Mouse (Mus musculus) testis, postnatal 14 days (tissue): Measurements from ENCODE around the gene Wdr82.
"Not testable (repeated sequence)": the region's sequence is repeated elsewhere in the genome, so short reads cannot be mapped to it uniquely, and the experiment has no call there.

Experiments used
- DNase-seq: peaks from one replicate; pipeline ENCODE4 v3.0.0; 2021; ENCODE audit warnings: low spot score

Gene Wdr82

DNA sequence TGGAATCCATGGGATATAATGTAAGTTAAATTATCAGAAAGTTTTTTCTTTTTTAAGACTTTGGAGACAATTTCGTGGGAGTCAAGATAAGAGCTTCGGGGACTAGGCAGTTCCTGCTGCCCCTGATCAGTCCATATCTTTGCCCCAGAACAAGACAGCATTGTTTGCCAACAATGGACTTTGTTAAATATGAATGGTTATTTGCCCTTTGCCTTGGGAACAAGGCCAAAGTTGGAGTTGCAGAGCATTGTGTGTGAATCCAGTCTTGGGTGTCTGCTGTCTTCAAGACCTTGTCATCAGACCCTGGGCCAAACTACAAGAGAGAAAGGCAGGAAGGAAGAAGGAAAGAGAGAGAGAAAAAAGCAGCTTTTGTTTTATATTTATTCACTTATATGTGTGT, 4.0 kb upstream of the Wdr82 start:
- DNase-seq, result peak; percentile 67

DNA sequence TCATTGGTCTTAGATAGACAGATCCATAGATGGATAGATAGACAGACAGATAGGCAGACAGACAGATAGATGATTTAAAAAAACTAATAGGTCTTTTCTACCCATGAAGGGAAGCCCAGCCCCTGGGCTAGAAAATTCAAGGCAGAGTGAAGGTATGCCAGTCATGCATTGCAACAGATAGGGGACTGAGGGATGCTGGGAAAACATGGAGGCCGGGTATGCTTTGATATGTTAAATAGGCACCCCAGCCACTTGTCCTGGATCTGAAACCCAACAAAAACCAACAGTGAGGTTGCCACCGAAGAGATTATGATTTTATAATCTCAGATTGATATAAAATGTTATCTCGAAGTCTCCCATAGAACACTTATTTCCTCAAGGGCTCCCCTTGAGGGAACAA, 3.5 kb upstream of the Wdr82 start:
- DNase-seq, result no peak

DNA sequence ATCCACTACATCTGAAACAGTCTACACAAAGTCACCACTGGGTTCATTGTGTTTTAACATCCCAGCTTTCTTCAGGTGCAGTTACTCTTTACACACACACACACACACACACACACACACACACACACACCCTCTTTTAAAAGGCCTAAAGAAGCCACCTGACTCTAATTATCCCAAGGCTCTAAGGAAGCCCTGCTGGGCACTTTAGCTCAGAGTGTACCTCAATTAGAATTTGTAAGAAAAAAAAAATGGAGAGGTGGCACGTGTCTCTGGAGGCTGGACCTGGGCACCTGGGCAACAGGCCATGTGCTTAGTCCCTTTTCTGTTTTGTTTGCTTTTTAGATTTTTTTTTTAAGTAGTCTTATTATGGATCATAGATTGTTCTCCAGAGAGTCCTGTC, 3.0 kb upstream of the Wdr82 start:
- DNase-seq, result no peak

DNA sequence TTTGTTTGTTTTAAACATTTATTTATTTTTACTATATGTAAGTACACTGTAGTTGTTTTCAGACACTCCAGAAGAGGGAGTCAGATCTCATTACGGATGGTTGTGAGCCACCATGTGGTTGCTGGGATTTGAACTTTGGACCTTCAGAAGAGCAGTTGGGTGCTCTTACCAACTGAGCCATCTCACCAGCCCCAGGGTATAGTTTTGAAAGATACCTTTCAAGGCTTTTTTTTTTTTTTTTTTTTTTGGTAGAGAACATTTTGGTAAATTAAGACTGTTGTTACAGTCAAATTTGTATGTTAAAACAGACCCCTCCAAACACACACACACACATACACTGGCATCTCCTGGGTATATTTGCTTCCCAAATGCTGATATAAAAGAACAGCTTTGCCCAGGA, 1.7 kb upstream of the Wdr82 start:
- not testable (repeated sequence) for DNase-seq

DNA sequence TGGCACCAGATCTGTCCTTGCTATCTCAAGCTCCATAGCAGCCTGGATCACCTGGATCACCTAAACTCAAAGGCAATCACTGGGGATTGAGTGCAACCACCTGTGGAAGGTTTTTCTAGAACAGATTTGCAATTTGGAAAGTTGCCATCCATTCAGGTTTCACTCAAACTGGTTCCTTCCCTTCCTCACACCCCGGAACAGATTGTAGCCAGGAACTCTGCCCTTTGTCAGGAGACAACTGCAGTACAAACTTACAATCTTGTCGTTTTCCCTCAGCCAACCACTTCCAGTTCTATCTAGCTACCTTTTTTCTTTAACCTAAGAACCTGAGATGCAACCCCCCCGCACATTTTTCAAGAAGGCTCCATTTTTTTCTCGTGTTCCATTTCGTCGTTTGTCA, 811 bp upstream of the Wdr82 start:
- DNase-seq, result no peak

DNA sequence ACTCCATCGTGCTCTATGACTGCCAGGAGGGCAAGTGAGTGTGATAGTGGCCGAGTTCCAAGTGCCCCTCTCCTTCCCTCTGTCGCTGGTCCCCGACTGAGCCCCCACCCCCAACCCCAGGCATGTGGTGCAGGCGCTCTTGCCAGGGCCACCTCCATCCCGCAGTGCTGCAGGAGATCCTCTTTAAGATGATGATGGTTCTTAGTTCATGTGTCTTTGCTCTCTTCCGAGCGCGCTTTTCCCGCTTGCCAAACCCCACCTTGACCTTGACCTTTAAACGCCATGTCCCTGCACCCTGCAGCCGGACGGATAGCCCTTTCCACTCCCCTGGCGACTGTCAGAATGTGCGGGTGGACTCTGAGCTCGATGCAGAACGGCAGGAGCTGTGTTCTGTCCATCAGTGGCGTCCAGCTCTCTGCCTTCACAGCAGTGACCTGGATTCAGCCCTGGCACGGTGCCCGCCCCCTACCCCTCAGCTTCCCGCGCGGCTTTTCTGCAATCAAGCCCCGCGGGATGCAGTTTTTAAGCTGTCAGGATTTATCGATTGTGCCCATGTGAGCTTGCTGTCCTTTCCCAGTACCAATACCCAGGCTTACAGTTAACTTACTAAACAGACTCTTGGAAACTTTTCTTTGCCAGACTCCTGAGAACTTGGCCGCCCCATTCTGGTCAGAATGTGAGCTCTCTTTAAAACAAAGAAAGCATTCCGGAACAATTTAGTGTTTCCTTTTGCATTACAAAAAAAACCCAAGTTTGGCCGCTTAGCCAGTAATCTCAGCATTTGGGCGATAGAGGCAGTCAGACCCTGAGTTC, 824 bp downstream of the Wdr82 start:
- DNase-seq, result peak; percentile 74

DNA sequence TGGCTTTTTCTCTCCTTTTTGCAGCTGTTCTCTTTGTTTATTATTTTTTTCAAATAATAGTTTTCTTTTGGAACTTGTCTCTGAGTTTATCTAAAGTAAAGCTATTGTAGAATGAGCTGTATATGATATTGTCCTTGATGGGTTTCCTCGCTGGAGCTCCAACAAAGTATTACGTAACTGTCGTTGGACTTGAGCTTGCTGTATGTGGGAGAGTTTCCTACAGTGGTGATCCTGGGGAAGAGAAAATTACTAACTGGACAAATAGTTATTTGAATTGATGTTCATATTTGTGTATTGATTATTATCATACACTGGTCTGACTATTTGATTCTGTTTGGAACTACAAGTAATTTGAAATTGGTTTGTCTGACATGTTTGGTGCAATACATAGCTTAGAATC, 1.8 kb downstream of the Wdr82 start:
- DNase-seq, result no peak

DNA sequence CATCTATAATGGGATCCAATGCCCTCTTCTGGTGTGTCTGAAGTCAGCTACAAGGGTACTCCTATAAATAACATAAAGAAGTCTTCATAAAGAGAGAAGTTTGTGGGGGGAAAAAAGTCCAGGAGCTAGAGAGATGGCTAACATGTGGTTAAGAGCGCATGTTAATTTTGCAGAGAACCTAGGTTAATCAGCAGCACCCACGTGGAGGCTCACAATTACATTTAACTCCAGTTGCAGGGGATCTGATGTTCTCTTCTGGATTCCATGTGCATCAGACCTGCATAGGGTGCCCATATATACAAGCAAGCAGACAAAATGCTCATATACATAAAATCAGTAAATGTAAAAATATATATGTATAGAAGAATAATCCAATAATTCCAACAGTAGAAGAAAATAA, 2.6 kb downstream of the Wdr82 start:
- DNase-seq, result no peak

DNA sequence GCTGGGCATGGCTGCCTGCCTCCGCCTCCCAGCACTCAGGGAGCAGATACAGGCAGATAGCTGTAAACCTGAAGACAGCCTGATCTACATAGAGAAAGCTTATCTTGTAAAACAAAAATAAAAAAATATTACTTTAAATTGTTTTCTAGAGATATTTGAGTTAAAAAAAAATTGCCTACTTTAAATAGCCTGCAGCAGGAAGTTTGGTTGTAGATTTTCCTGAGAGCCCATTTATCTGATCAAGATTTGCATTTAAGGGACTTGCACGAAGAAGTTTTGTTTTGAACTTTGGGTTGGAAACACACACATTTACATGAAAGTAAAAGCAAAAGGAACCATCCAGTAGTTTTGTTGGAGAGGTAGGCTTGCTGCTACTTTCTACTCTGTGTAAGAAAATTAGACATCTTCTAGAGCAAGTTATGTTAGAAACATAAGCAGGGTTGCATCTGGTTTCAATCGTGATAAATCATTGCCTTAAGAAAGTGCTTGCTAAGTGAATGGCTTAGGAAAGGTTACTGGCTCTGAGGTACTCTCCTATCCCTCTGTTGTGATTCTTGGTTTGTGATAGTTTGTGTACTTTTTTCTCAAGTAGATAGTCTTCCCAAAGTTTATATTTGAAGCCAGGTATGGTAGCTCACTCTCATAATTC, 4.9 kb downstream of the Wdr82 start:
- DNase-seq, result no peak

DNA sequence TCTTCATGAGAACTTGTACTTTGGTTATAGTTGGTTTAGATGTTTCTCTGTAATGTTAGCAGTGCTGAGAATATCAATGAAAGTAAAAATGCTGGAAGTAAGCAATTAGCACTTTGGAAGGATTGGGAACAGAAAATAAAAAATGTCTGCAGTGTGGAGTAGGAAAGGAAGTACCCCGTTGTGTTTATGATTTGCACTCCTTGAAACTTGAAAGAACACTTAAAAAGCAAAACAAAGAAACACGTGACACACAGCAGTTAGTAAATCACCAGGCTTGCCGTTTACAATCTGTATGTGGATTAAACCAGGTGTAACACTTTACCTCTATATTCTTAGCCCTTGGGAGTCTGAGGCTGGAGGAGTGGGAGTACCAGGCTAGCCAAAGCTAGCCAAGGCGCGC, 6.0 kb downstream of the Wdr82 start:
- no peak for DNase-seq

DNA sequence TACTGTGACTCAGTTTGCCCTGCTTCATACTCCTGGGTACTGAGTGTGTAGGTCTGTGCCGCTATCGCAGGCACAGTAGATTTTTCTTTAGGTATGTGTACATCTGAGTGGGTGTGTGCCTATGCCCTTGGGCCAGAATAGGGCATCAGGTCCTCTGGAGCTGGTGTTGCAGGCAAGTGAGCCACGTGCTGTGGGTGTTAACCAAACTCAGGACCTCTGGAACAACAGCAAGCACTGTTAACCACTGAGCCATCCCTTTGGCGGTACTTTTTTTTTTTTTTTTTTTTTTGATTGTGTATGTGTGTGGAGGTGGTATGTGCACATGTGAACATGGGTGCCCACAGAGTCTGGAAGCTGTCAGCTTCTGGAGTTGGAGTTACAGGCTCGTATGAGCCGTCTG, 7.1 kb downstream of the Wdr82 start:
- DNase-seq, result no peak

DNA sequence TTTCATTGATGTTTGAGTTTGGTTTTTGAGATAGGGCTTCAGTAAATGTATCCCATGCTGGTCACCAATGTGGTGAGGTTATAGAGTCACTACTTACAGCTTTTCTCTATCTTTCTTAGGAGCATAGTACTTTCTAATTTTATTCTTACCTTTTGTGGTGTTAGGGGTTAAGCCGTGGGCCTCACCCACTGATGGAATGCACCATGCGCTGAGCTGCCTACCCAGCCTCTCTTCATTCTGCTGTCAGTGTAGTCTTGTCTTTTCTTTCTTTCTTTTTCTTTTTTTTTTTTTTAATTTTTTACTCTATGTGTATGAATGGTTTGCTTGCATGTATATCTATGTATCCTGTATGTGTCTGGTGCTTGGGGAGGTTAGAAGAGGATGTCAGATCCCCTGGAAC, 8.7 kb downstream of the Wdr82 start:
- no peak for DNase-seq

DNA sequence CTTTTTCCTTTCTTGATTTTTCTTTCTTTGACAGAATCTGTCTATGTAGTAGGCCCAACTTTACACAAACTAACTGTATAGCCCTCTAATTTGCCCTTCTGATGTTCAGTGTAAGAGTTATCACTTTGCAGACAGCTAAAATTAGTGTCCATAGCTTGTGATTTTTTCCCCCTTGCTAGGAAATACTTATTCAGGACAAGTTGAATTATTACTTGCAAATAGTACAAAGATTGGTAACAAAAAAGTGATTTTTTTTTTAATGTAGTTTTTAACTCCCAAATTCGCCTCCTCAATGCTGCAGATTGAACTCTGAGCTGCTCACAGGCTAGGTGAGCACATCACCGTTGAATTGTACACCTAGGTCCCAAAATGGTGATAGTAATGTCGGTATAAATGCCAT, 9.2 kb downstream of the Wdr82 start:
- no peak for DNase-seq

DNA sequence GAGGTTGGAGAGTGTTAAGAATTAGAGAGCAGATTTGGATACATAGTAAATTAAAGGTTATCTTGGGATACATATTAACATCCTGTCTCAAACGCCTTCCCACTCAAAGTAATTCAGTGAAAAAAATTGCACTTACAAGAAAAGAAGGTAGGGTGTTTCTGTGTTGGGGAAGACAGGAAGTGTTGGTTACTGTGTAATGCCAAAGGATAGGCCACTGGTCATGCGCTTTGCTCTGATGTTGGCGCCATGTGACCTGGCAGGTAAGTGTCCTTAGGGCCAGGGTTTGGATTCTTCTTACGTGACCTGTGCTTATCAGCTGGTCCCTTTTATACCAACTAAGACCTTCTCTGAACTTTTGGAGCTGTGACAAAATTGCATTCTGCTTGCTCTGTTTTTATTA, 11.4 kb downstream of the Wdr82 start:
- no peak for DNase-seq

DNA sequence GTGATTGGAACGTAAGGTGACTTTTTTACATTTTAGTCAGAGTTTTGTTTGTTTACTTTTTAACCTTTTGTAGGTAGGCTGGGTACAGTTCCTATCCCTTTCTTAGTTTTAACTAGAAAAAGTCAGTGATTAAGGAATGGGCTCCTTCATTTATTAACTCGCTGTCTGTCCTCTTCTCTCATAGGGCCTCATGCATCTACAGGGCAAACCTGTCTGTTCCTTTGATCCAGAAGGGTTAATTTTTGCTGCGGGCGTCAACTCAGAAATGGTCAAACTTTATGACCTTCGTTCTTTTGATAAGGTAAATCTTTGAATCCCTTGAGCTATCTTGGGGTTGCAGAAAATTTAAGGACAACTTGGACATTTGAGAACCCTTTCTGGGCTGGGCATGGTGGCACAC, 13.3 kb downstream of the Wdr82 start:
- no peak for DNase-seq

DNA sequence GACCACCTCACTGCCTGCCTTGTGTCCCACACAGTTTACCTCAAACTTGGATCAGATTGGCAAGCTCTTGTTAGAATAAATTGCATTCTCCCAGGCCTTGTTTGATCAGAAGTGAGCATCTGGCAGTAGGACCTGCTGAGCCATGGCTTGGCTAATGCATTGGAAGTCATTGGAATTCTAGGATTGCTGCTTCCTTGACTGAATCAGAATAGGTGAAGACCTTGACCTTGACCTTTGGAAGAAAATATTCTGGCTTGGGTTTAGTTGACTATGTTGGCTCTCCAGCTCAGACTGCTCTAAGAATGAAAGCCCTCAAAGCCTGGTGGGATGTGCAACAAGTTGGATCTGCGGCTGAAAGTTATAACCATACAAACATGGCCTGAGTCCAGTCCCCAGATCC, 20.6 kb downstream of the Wdr82 start:
- DNase-seq, result no peak

DNA sequence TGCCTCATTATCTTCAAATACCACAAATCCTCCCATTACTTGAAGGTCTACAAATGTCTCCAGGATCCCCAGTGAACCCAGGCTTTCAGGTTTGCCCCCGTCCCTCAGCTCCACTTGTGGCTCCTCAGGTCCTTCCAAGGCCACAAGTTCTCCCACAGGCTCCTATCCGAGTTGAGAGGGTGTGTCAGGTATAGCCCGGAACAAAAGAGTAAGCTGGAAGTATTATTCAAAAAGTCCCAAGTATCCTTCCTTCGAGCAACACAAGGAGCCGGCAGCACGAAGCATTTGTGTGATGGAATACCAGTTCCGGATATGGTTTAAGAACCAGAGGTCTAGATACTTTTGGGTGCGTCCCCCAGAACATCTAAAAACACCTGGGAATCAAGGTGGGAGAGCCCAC, 21.3 kb downstream of the Wdr82 start:
- no peak for DNase-seq

DNA sequence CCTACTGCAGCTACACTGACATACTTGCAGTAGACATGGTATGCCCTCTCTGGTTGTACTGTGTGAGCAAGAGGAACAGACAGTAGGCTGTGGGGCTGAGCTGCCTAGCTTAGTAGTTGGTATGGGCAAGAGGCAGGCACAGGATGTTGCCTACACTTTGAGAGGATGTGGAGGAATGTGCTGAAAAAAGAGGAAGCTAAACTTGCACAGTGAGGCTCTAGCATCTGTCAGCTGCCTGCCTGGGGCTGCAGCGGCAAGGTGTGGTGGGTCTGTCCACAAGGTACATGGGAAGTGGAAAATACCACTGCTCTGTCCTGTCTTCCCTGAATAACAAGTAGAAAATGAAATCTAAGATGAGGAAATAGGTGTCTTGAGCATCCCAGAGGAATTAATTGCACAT, 22.3 kb downstream of the Wdr82 start:
- no peak for DNase-seq

DNA sequence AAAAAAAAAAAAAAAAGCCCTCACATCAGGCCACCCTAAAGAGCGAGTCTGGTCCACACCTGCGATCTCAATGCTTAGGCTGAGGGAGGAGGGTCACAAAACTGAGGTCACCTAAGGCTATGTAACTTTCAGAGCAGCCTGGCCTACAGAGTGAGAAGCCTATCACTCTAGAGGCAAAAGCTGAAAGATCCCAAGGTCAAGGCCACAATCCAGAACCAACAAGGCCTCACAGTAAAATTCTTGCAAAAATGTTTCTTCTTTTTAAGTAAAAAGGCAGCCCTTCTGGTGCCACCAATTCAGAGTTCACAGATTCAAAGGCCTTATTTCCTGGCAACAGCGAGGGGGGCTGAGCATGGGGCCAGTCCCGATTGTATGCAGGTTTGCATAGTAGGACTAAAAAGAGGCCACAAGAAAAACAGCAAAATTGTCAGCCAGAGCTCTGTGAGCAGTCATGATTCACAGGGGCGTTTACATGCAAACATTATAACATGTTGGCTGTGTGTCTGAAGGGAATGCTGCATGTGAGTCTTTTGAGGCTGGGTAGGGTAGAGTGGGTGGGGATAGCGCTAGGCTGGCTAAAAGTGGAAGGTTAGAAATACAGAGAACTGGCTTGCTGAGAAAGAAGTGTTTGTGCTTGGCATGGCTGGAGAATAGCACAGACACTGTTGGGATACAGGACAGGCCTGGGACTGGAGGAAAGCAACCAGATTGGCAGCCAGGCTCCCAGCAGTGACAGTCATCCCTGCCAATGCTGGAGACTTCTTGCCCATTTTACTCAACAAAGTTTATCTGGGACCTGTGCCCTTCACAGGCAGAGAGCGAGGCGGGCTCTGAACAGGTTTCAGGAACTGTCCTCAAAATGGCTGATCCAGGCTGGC, 23.4 kb downstream of the Wdr82 start:
- DNase-seq, result peak; percentile 58

DNA sequence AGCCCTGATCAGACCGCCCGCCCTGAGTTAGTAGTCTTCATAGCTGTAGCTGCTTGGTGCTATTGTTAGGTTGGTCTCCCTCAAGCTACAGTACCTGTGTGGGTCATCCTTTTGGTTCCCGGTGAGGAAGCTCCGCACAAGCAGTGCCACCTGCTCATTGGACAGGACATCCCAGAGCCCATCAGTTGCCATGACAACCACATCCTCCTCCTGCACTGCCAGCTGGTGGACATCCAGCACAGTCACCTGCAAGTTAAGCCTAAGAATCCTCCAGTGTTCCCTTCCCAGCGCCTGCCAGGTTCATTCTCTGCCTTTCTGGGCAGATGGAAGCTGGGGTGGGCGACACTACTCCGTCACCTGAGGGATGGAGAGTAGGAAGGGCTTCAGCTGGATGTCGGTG, 25.0 kb downstream of the Wdr82 start:
- DNase-seq, result no peak

DNA sequence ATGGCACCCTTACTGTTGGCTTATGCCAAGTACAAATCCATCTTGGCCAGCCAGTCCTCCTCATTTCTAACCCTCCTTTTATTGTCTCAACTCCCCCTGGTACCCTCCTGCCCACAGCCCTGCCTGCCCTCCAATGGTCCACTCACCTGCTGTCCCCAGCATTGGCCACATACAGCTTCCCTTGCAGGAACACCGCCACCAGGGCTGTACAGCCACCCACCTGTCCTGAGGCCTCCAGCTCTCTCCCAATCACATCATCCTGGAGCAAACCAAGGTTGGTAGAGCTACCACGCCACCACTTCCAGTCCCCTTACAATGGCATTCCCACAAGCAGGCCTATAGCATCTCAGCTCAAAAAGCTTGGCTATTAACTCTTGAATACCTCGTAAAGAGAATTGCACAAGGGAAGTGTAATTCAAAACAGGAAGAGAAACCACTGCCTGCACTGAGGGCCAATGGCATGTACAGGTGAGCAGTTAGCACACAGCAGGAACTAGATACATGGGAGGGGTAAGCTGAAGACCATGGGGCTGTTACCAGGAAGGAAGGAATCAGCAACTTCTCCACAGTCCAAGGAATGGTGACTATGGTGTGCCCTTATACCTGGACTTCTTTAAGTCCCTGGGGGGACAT, 26.5 kb downstream of the Wdr82 start:
- no peak for DNase-seq

DNA sequence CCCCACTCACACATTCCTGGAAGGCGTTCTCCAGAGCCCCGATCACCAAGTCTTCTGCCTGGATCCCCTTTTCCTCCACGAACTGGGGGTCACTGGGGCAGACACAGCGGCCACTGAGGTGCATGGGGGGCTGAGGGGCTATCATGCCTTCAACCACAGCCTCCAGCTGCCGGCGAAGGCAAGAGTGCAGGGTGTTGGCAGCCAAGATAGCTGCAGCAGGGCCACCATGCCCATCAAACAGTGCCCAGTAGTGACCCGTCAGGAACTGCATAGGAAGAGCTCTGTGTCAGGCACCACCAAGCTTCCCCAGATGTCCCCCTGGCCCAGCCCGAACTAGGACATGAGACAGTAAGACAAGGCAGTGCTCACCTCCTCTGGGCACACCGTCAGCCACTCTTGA, 27.0 kb downstream of the Wdr82 start:
- DNase-seq, result no peak
